Mouse (Mus musculus): ENCODE results near the gene Inf2.

Inf2 gene

GRCm38 (mm10) chr12:112595626-112596025 lies 7.0 kb downstream of the Inf2 start:
- DNase-seq (ENCODE audit: low spot score in 2 of 2), result no peak

GRCm38 (mm10) chr12:112596454-112596853 lies 7.9 kb downstream of the Inf2 start:
- no peak for DNase-seq (ENCODE audit: low spot score in 2 of 2)

GRCm38 (mm10) chr12:112596891-112597500 lies 8.4 kb downstream of the Inf2 start:
- no peak for DNase-seq (ENCODE audit: low spot score in 2 of 2)

GRCm38 (mm10) chr12:112597618-112598017 lies 9.0 kb downstream of the Inf2 start:
- DNase-seq (ENCODE audit: low spot score in 2 of 2), result no peak

- no peak for DNase-seq (ENCODE audit: low spot score in 2 of 2)
Measured at GRCm38 (mm10) chr12:112599198-112599597, 10.6 kb downstream of the Inf2 start.

- no peak for DNase-seq (ENCODE audit: low spot score in 2 of 2)
Measured at GRCm38 (mm10) chr12:112599942-112600611, 11.5 kb downstream of the Inf2 start.

- DNase-seq (ENCODE audit: low spot score in 2 of 2), result no peak
Measured at GRCm38 (mm10) chr12:112604022-112604421, 15.4 kb downstream of the Inf2 start.

GRCm38 (mm10) chr12:112604709-112605649 lies 16.4 kb downstream of the Inf2 start:
- no peak for DNase-seq (ENCODE audit: low spot score in 2 of 2)

- DNase-seq (ENCODE audit: low spot score in 2 of 2), result peak; percentile 81 to 83
Measured at GRCm38 (mm10) chr12:112605766-112606165, 17.2 kb downstream of the Inf2 start.

- DNase-seq (ENCODE audit: low spot score in 2 of 2), result no peak
Measured at GRCm38 (mm10) chr12:112606998-112607397, 18.4 kb downstream of the Inf2 start.

- DNase-seq (ENCODE audit: low spot score in 2 of 2), result no peak
Measured at GRCm38 (mm10) chr12:112609031-112609430, 20.4 kb downstream of the Inf2 start.

- DNase-seq (ENCODE audit: low spot score in 2 of 2), result no peak
Measured at GRCm38 (mm10) chr12:112616668-112617067, 28.1 kb downstream of the Inf2 start.

GRCm38 (mm10) chr12:112617184-112617583 lies 28.6 kb downstream of the Inf2 start:
- peak; percentile 81 to 84 for DNase-seq (ENCODE audit: low spot score in 2 of 2)

GRCm38 (mm10) chr12:112617898-112618380 lies 29.4 kb downstream of the Inf2 start:
- peak in 1 of 2 experiments; percentile 72 for DNase-seq (ENCODE audit: low spot score in 2 of 2)

GRCm38 (mm10) chr12:112618981-112619685 lies 30.5 kb downstream of the Inf2 start:
- no peak for DNase-seq (ENCODE audit: low spot score in 2 of 2)

GRCm38 (mm10) chr12:112619686-112620353 lies 31.2 kb downstream of the Inf2 start, which contains the start of gene Adssl1:
TSS of gene Adssl1 (plus strand) at chr12:112620045.
- DNase-seq (ENCODE audit: low spot score in 2 of 2), result no peak

- DNase-seq (ENCODE audit: low spot score in 2 of 2), result no peak
Measured at GRCm38 (mm10) chr12:112620354-112621061, 31.9 kb downstream of the Inf2 start.

- no peak for DNase-seq (ENCODE audit: low spot score in 2 of 2)
Measured at GRCm38 (mm10) chr12:112621900-112622299, 33.3 kb downstream of the Inf2 start.

GRCm38 (mm10) chr12:112623742-112624141 lies 35.2 kb downstream of the Inf2 start:
- peak in 1 of 2 experiments; percentile 45 for DNase-seq (ENCODE audit: low spot score in 2 of 2)

GRCm38 (mm10) chr12:112625700-112626099 lies 37.1 kb downstream of the Inf2 start:
- no peak for DNase-seq (ENCODE audit: low spot score in 2 of 2)
